Mouse (Mus musculus): Measurements from ENCODE around the gene Ralgps1.

DNA sequence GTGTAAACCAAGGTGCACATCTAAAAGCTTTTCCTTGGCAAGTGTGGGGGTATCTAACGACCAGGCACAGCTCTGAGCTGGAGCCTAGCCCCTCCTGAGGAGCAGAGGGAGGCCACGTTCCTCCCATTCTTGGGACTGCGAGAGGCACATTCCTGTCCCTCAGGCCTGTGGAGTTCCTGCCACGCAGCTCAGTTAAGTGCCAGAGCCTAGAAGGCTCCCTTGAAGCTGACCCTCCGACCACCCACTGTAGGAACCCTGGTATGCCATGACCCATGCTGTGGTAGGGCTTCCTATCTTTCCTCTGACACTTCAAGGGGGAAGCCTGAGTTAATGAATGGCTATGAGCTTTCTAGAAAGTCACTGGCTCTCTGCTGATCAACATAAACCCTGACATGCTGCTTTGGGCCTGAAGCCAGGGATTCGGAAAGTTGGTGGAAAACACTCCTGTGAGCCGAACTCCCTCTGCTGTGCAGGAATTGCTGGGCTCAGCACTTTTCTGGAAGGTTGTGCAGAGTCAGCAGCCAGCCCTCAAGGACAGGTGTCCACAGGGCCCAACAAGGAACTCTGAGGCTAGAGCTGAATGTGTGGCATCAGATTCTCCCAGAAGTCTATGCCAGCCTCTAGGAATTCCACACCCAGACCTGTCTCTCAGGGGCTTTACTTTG lies 205.4 kb downstream of the Ralgps1 start:
- TF ChIP-seq TCF12 (IDR thresholded peaks at IDR 0.05; ENCODE audit: low read depth, low read length), result no peak
- no peak for TF ChIP-seq RCOR1 (conservative IDR thresholded peaks at IDR 0.05; ENCODE audit: low read depth, low read length)
- TF ChIP-seq CTCF (conservative IDR thresholded peaks at IDR 0.05 in 1 of 2, IDR thresholded peaks at IDR 0.05 in 1 of 2; ENCODE audit: low read depth in 2 of 2, low read length in 2 of 2), result no peak
- no peak for TF ChIP-seq UBTF (IDR thresholded peaks at IDR 0.05; ENCODE audit: low read depth, low read length)
- no peak for TF ChIP-seq POLR2AphosphoS2 (IDR thresholded peaks at IDR 0.05; ENCODE audit: low read depth, low read length)
- no peak for TF ChIP-seq E2F4 (IDR thresholded peaks at IDR 0.05; ENCODE audit: insufficient replicate concordance, low read depth, low read length)
- no peak for TF ChIP-seq POLR2A (IDR thresholded peaks at IDR 0.05; ENCODE audit: low read depth, low read length)
- TF ChIP-seq SMC3 (IDR thresholded peaks at IDR 0.05; ENCODE audit: low read depth, low read length), result no peak
- TF ChIP-seq ZC3H11A (IDR thresholded peaks at IDR 0.05; ENCODE audit: low read depth, low read length), result no peak
- TF ChIP-seq RAD21 (IDR thresholded peaks at IDR 0.05; ENCODE audit: low read depth, low read length), result no peak
- no peak for TF ChIP-seq MAX (IDR thresholded peaks at IDR 0.05; ENCODE audit: low read length)

Measured in CH12.LX (cell line).